Mouse (Mus musculus) erythroid progenitor cell, adult 5-6 weeks (primary cell): ENCODE measurements around the gene Pex5. TPM values are rescaled to one million over a fixed set of nuclear protein-coding genes. Genes with fewer than 3 reads are reported as not detected.
A peak's percentile ranks its signal among the peaks of the same experiment; 100 is the strongest.
"Not testable (repeated sequence)": the region's sequence is repeated elsewhere in the genome, so short reads cannot be mapped to it uniquely, and the experiment has no call there.

Experiments
- ATAC-seq: replicated peaks from 2 replicates; pipeline ENCODE4 v1.8.0; 2016; ENCODE audit warnings: moderate number of reproducible peaks, mild to moderate bottlenecking, moderate TSS enrichment, inconsistent platforms; ENCODE audit not compliant: poor library complexity, low FRiP score, severe bottlenecking
- total RNA-seq, 2 experiments: library from RNA; stranded (forward) in 1 of 2; stranded (reverse) in 1 of 2; fragments of 150-400 nt in 1 of 2; fragments of 186-747, 209-891 nt in 1 of 2; gene quantifications; 2 replicates each; pipeline versions ENCODE4 v1.2.3 to v1.2.4; 2015 to 2017; ENCODE audit warnings: low replicate concordance in 2 of 2

The Pex5 gene
- total RNA-seq, 2 experiments from 2014 or later: 0.84 to 3.7 TPM

DNA sequence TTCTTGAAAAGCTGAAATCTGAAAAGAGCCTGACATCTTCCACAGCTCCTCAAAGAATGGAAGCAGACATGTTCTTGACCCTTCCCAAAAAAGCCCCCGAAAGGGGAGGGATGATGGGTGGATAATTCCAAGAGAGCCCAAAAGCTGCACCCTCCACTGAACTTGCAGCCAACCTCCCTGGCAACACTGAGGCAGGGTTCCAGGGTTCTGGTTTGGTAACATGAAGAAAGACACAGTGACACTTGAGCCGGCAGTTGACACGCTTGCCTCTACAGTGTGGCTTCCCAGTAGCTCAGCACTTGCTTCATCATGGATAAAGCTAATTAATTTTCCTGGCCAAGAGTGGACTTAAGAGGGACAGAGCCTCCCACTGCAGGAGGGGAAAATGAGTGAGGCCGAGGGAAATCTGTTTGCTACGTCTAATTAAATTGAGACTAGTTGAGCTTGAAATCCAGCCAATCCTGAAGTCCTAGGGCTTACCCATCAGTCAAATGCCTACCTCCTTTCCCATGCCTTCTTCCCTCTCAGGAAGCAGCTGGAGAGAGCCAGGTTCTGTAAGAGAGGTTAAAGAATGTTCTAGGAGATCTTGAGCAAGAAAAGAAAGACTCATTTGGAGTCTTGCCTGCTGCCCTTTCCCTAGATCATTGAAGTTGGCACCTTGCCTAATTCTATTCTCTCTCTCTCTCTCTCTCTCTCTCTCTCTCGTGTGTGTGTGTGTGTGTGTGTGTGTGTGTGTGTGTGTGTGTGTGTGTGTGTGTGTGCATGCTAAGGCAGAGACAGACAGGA, 13.1 kb upstream of the Pex5 start:
- no peak for ATAC-seq

DNA sequence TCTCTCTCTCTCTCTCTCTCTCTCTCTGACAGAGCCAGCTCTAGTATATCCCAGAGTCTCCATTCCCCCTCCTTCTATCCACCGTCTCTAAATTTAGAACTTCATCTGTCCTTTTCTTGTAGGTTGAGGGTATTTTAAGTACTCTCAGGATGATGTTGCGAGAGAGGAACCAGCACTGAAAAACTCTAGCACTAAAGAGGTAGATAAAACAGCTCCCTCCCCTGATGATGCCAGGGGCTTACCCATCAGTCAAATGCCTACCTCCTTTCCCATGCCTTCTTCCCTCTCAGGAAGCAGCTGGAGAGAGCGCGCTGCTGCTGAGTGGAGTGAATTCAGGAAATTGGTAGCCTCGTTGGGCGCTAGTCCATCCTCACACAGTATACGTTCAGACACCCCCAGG, 12.4 kb upstream of the Pex5 start:
- no peak for ATAC-seq

DNA sequence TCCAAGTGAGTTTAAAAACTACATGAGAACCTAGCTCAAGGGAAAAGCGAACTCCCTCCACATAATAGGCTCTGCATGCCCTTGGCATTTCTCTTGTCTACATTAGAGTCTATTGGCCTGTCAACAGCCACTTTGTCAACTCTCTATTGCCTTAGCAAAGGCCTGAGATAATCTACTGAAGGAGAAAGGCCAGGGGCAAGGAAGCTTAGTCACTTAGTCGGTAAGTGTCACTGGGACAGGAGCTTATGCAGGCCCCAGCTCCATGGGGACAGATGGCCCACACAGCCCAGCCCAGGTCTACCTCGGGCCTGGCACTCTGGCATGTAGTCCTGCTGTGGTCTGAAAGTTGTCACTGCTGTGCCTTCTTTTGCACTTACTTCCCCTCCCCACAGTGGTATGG, 11.7 kb upstream of the Pex5 start:
- ATAC-seq: no peak

DNA sequence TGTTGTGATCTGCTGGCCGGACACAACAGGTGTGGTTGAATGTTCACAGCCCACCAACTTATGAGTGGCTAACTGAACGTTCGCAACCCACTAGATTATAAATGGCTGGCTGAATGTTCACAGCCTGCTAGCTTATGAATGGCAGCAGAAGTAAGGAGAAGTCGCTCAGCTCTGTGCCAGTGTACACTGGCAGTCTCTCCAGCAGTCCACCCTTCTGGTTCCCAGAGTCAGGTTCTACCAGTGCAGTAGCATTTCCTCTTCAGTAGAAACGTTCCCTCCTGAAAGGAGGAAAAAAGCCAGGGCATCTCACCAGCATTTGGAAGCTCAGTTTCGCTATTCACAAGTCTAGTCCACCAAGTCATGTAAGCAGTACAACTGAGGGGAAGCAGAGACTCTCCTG, 10.7 kb upstream of the Pex5 start:
- ATAC-seq: no peak

DNA sequence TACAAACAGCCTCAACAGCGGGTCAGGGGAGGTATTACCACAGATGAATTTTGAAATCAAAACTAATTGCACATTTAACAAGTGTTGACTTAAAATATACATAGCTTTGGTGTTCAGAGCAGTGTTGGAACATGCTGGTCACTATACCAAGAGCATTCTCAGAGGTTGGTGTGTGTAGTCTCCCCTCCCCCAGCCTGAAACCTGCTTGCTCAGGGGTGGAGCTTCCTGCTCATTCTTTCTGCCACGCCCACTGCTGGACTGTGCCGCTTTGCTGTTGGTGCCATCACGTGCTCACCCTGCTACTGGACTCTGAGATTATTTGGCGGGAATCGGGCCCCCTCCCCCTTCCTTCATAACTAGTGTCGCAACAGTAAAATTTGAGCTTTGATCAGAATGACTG, 10.2 kb upstream of the Pex5 start:
- ATAC-seq: not testable (repeated sequence)

DNA sequence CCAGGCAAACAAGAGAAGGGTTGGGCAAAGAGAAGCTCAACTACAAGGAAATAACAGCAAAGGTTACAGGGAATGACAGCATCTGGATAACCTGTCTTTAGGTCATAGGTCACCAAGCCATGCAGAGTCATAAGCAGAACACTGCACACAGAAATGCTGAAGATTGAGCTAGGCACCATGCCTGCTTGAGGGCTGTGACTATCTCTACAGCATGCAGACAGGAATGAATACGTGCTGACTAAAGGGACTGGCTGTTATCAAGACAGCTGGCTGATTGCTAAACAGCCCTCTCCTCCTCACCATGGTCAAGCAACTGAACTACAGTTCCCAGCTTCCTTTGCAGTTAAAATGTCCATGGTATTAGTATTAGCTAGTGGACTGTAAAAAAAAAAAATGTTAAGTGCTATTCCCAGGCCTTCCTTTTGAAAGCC, 9.2 kb upstream of the Pex5 start:
- peak; percentile 57 for ATAC-seq

DNA sequence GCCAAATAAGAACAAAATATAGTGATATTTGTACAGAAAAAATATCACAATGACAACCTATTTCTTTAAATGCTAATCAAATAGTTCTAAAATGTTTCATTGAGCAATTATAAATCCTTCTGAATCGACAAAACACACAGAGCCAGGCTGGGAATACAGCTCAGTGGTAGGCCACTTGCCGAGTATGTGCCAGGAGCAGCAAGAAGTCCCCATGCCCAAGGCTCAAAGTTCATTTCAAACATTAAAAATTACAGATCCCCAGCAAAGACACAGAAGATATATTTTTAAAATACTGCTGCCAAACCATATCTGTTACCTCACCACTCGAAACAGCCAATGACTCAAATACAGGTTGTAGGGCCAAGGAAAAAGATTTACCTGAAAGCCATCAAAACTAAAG, 3.8 kb upstream of the Pex5 start:
- no peak for ATAC-seq

DNA sequence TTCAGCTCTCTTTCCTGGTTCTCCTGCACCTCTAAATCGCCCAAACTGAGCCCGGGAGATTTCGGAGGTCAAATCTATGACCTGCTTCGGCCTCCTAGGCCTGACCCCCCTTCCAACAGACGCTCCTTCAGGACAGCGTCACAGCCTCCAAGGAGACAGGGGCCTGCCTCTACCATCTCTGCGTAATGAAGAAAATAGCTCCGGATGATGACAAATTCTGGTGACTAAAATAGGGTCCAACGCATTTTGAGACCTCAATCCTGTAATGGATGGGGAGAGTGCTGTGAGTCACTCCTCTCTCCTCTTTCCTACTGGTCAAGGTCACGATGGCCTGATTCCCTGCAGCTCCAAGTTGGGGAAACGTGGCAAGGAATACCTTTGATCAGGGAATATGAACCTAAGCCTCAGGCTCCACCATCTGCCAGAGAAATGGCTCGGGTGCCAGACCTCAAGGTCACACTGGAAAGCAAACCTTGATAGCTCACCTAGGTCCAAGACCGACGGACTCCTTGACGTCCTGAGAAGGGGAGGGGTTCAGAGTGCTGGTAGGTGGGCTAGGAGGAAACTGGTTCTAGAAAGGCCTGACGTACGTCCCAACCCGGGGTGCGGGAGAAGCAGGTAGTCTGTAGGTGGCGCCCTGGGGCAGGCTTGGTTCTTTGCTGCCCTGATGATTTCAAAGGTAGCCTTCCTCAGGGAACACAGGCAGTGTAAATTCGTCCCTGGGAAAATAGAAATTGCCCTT, 651 bp upstream of the Pex5 start:
- peak; percentile 86 for ATAC-seq

DNA sequence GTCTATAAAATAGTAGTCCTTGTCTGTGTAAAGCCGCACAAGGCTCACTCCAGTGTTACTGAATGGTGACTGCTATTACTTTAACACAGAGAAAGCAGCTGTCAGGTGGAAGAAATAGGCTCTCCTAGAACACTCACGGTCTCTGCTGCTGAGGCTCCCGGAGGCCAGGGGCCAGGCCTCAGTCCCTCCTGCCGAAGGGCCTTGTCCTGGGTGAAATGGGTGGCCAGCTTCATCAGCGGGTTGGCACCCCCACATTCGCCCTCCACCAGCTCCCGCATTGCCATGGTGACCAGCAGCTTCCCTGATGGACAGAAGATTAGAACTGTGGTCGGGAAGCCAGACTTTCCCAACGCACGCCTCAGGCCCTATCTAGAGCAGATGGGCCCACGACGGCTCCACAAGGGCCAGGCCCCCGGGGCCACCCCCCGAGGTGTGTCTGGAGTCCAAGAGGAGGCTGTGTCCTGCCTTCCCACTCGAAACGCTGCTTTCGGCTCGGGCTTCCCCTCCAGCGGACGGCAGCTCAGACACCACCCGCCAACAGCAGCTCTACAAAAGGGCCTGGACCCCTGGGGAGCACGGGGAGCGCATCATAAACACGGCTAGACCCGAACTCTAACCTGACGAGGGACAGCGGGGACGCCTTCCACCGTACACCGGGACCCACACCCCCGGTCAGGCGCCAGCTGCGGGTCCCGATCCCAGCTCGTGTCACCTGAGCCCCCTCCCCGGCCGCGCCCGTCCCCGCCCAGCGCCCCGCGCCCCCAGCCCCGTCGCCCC, 529 bp downstream of the Pex5 start:
- peak; percentile 44 for ATAC-seq

DNA sequence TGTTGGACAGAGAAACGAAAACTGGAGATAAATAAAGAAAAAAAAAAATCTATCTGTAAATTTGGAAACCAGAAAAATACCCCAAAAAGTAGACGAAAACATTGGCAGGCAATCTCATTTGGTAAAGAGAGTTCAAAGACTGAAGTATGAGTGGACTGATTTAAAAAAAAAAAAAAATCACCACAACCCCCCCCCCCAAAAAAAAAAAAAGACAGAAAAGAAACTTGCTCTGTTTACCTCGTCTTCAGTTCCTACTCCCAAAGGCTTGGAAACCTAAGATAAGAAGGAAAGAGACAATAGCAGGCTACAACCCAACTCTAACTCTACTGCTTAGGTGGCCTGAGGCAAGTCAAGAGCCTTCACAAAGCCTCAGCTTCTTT, 1.1 kb downstream of the Pex5 start:
- ATAC-seq: no peak

DNA sequence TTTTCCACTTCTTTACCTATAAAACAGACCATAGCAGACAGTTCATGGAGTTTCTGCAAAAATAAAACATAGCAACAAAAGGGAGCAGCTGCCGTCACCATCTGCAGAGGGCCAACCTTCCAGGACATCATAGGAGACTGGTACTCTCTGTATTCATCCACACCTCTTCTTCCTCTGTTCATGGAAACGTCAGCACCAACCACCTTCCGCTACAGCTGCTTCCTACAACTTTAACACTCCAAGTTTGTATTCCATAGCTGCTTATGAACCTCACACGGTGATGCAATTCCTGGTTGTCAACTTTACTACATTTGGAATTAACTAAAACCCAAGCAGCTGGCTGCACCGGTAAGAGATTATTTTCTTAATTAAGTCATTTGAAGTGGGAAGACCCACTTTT, 6.5 kb downstream of the Pex5 start:
- no peak for ATAC-seq

DNA sequence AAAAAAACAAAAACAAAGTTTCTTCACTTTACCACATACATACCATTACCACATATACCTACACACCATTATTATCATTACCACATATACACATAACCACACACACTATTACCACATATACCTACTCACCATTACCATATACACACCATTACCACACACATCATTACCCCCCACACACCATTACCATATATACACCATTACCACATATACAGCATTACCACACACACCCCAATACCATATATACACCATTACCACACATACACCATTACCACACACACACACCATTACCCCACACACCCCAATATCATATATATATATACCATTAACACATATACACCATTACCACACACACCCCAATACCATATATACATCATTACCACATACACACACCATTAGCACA, 7.7 kb downstream of the Pex5 start:
- no peak for ATAC-seq

DNA sequence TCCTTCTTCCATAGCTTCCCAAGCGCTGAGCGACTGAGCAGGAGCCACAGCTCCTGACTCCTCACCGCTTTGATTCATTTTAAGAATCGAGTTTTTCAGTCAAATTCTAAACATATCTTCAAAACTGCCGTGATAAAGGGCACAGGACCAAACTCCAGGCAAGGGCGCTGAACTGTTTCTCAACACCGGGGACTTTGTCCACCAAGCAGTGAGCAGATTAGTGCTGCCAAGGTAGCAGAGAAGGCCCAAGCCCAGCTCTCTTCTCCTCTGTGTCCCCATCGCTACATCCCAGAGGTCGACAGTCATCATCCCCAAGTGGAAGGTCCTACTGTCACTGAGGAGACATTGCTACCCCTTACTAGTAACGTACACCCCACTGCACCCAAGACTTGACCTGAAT, 8.5 kb downstream of the Pex5 start:
- no peak for ATAC-seq

DNA sequence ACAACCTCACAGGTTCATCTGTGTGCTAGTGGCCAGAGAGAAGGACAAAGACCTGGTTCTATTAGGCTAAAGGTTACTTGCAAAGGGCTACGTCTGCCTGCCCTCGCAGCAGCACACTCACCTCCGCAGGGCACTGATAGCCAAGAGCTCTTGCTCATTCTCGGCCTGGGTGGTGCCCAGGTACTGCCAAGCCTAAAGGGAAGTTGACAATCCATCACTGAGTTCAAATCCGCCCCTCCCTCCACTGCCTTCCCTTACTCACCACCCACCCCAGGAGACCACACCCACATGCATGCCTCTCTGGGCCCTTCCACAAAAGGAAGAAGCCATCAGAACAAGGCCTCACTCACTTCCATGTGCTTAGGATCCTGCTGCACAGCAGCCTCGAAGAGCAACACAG, 15.1 kb downstream of the Pex5 start:
- ATAC-seq: no peak

DNA sequence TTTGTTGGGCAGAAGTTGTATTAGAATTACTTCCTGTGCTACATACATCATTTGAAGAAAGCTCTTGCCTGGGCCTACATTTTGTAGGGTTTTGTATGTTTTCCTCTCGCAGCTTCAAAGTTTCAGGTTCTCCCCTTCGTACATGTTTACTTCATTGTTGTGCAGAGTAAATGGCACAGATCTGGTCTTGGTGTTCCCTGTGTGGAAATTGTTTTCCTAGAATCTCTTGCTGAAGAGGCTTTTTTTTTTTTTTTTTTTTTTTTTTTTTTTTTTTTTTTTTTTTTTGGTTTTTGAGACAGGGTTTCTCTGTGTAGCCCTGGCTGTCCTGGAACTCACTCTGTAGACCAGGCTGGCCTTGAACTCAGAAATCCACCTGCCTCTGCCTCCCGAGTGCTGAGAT, 19.9 kb downstream of the Pex5 start:
- ATAC-seq: not testable (repeated sequence)

DNA sequence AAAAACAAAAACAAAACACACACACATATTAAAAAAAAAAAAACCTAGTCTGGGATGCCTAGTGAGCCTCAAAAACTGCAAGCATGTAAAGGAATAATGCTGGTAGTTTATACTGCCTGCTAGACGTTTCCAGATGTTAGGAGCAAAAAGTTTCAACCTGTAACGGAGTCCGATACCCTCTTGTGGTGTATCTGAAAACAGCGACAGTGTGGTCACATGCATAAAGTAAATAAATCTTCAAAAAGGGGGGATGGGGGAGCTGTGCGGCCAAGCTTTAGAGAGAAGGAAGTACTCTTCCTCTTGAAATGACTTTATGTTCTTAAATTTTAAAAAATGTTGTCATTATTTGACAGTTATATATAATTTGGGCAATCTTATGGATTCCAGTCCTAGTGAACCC, 34.7 kb downstream of the Pex5 start:
- ATAC-seq: no peak

DNA sequence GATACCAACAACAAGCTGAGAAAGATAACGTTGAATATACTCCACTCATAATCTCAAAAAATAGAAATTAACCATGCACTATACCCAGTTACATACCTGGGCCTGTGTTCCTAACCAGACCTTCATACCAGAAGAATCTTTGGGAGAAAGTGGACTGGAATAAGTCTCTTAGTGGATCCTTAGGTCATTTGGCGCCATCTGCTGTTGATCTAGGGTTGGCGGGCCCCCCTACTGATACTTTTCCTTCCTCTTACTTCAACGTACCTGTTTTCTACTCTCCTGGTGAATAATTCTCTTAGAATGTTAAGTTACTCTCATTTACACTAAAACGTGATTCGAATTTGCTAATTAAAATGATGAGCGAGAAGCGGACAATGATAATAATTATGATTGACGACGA, 35.5 kb downstream of the Pex5 start:
- ATAC-seq: no peak

DNA sequence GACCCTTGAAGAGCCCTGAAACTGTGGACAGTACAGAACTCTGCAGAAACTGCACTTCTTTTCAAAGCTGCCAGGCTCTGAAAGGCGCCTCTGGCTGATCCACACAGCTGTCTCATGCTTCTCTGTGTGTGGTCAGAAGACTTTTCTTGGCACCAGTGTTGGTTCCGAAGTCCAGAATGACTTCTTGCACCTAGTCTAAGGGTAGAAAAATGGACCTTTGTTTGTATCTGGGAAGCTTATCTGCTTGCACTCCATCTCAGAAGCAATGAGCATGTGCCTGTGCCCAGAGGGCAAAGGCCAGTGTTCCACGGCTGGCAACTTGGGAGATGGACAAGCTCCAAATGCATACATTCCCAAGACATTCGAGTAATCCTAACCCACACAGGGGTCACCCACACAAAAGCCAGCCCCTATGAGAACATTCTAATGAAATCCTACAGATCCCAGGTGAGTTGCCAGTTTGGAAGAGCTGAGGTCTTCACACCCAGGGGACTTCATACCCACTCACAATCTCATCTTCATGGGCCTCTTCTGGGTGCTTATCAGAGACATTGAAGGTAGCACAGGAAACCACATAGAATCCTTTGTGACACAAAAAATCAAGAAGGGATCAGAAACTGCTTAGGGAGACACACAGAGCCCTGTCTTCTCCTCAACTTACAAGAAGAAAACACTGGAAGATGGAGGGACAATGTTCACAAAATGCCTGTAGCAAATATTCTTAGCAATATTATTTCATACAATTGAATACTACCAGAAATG, 37.2 kb downstream of the Pex5 start:
- no peak for ATAC-seq

DNA sequence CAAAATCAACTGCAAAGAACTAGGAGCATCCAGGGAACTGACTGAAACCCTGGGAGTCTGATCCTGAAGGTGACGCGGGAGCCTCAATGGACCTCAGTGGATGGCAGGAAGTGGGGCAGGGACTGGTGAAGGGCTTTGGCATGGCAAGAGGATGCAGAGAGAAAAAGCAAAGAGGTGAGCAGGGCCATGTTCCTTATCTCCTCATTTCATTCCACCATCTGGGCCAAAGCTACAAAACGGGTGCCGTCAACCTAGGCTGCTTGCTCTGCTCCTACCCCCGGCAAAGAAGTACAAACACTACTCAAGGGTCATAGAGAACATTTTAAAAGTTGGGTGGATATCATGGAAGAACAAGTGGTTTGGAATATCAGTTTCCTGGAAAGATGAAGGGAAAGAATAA, 38.6 kb downstream of the Pex5 start:
- ATAC-seq: peak; percentile 68

DNA sequence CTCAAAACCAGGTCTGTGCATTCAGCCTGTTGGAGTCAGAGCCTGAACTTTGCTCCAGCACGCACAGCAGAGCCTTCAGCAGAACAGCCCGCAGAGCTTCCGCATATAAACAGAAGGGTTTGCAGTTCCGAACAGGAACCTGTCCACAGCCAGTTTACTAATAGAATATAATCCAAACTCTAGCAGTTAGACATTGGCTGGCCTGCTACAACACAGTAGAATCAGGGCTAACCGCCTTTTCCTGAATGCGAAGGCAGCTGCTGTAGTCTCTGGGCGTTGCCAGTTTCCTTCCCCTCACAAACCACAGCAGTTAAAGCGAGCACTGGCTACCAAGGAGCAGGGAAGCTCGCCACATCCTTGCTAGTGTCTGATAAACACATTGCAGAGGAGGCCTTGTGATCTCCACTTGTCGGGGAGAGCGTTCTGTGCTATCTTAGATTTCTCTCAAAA, 39.4 kb downstream of the Pex5 start:
- ATAC-seq: peak; percentile 96
